Mouse (Mus musculus): ENCODE measurements around the gene 4933428M09Rik. TPM values are rescaled to one million over a fixed set of nuclear protein-coding genes. Genes with fewer than 3 reads are reported as not detected.
A peak's percentile ranks its signal among the peaks of the same experiment; 100 is the strongest.
"Not testable (repeated sequence)": the region's sequence is repeated elsewhere in the genome, so short reads cannot be mapped to it uniquely, and the experiment has no call there.

Gene 4933428M09Rik
- polyA plus RNA-seq (2012; ENCODE audit: insufficient read depth, insufficient read length, missing spikeins) = not detected in 2 replicates

DNA sequence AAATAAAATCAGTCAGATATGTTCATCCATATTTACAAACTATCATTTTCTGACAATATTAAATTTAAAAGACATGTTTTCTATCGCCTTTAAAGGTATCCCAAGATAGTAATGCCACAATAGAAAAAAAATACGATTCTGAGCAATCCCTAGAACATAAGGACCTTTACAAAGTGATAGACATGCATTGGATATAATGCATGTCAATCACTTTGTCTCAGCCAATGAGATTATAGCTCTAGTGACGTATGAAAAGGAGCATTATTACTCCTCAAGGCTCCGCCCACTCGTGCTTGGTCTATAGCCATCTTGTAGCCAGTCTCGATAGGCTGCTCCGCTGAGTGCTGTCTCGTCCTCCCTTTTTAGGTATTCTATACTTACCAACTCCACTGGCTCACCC lies at the start of gene 4933428M09Rik:
Gene 4933428M09Rik (plus strand): TSS at position 301 of the 400 bp plus-strand sequence.
- no peak within 1 kb of the TSS for H3K27ac ChIP-seq (replicated peaks; ENCODE audit: low read depth, low read length)
- no peak within 1 kb of the TSS for H3K4me3 ChIP-seq (ENCODE audit: insufficient read depth, low read depth, low read length)
- no peaks in the 10 kb centered on the region for H3K4me1 ChIP-seq (ENCODE audit: control insufficient read depth, insufficient read depth, insufficient read length, low read length)

- Histone ChIP-seq H3K27ac (replicated peaks; ENCODE audit: low read depth, low read length) (no peak overlapping the region), H3K4me1 (ENCODE audit: control insufficient read depth, insufficient read depth, insufficient read length, low read length) (no peaks in the 10 kb centered on the region), H3K4me3 (ENCODE audit: insufficient read depth, low read depth, low read length) (no peak overlapping the region)
These were observed 45.0 kb upstream of the 4933428M09Rik start for GRCm38 (mm10) chrX:139134031-139134430.

GRCm38 (mm10) chrX:139191506-139191905 lies 12.5 kb downstream of the 4933428M09Rik start:
- H3K4me1 ChIP-seq (ENCODE audit: control insufficient read depth, insufficient read depth, insufficient read length, low read length); H3K27ac ChIP-seq (replicated peaks; ENCODE audit: low read depth, low read length); H3K4me3 ChIP-seq (ENCODE audit: insufficient read depth, low read depth, low read length): not testable (repeated sequence)

- H3K4me3 ChIP-seq (ENCODE audit: insufficient read depth, low read depth, low read length) = no peak overlapping the region
- H3K27ac ChIP-seq (replicated peaks; ENCODE audit: low read depth, low read length) = no peak overlapping the region
These were observed 15.7 kb downstream of the 4933428M09Rik start for GRCm38 (mm10) chrX:139194572-139195279.

DNA sequence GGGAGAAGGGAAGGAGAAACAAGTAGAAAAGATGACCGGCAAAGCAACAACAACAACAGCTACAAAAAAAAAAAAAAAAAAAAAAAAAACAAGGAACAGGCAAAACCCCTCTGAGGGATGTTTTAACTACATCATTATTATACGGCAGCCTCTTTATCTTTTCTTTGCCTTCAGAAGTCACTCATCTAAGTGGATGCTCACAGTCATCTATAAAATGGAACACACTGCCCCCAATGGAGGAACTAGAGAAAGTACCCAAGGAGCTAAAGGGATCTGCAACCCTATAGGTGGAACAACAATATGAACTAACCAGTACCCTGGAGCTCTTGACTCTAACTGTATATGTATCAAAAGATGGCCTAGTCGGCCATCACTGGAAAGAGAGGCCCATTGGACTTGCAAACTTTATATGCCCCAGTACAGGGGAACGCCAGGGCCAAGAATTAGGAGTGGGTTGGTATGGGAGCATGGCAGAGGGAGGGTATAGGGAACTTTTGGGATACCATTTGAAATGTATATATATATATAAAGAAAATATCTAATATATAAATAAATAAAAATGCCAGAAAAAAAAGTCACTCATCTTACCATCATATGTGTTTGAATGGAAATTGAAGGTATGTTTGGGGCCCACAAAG lies 30.3 kb downstream of the 4933428M09Rik start:
- not testable (repeated sequence) for H3K4me1 ChIP-seq (ENCODE audit: control insufficient read depth, insufficient read depth, insufficient read length, low read length); H3K27ac ChIP-seq (replicated peaks; ENCODE audit: low read depth, low read length); H3K4me3 ChIP-seq (ENCODE audit: insufficient read depth, low read depth, low read length)

More at GRCm38 (mm10) chrX:139194572-139195279, 15.7 kb downstream of the 4933428M09Rik start:
- H3K4me1 ChIP-seq (ENCODE audit: control insufficient read depth, insufficient read depth, insufficient read length, low read length) = no peaks in the 10 kb centered on the region

GRCm38 (mm10) chrX:139209829-139210225 lies 30.8 kb downstream of the 4933428M09Rik start, which contains the start of gene Mum1l1:
Gene Mum1l1 (plus strand): TSS chrX:139210042.
- no peak within 1 kb of the TSS for H3K27ac ChIP-seq (replicated peaks; ENCODE audit: low read depth, low read length)
- no peaks in the 10 kb centered on the region for H3K4me1 ChIP-seq (ENCODE audit: control insufficient read depth, insufficient read depth, insufficient read length, low read length)

GRCm38 (mm10) chrX:139214765-139215164 lies 35.7 kb downstream of the 4933428M09Rik start:
- Histone ChIP-seq H3K4me3 (ENCODE audit: insufficient read depth, low read depth, low read length) (no peak overlapping the region), H3K27ac (replicated peaks; ENCODE audit: low read depth, low read length) (no peak overlapping the region), H3K4me1 (ENCODE audit: control insufficient read depth, insufficient read depth, insufficient read length, low read length) (no peaks in the 10 kb centered on the region)

More at GRCm38 (mm10) chrX:139209829-139210225, 30.8 kb downstream of the 4933428M09Rik start, which contains the start of gene Mum1l1:
- peak within 1 kb of the TSS; percentile 62 for H3K4me3 ChIP-seq (ENCODE audit: insufficient read depth, low read depth, low read length)

- no peak overlapping the region for H3K4me3 ChIP-seq (ENCODE audit: insufficient read depth, low read depth, low read length)
- no peak overlapping the region for H3K27ac ChIP-seq (replicated peaks; ENCODE audit: low read depth, low read length)
- H3K4me1 ChIP-seq (ENCODE audit: control insufficient read depth, insufficient read depth, insufficient read length, low read length) = no peaks in the 10 kb centered on the region
These were observed 37.4 kb downstream of the 4933428M09Rik start for GRCm38 (mm10) chrX:139216409-139216808.

GRCm38 (mm10) chrX:139216991-139217593 lies 38.1 kb downstream of the 4933428M09Rik start:
- Histone ChIP-seq H3K4me3 (ENCODE audit: insufficient read depth, low read depth, low read length) (peak overlapping the region; percentile 52), H3K27ac (replicated peaks; ENCODE audit: low read depth, low read length) (no peak overlapping the region), H3K4me1 (ENCODE audit: control insufficient read depth, insufficient read depth, insufficient read length, low read length) (no peaks in the 10 kb centered on the region)

- no peaks in the 10 kb centered on the region for H3K4me1 ChIP-seq (ENCODE audit: control insufficient read depth, insufficient read depth, insufficient read length, low read length)
- peak overlapping the region; percentile 52; the same call in 1 of the 2 replicates for H3K4me3 ChIP-seq (ENCODE audit: insufficient read depth, low read depth, low read length)
- H3K27ac ChIP-seq (replicated peaks; ENCODE audit: low read depth, low read length) = no peak overlapping the region
These were observed 38.7 kb downstream of the 4933428M09Rik start for GRCm38 (mm10) chrX:139217776-139218175.

DNA sequence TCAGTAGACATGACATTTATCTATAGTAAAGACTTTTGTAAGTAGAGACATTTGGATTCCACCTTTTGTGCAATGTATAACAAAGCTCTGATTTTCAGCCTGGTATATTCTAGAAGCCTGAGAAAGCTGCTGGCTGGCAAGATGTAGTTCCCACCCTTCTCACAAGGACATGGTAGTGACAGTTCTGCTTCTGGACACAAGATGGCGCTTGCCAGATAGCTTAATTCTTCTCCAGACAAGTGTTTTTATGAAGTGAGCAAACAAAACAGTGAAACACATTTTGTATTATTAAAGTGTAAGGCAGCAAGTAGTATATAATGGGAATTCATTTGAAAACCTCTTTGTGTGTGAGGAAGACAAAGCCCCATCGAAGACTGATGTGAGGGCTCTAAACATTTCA lies 40.0 kb downstream of the 4933428M09Rik start:
- Histone ChIP-seq H3K4me3 (ENCODE audit: insufficient read depth, low read depth, low read length) (no peak overlapping the region), H3K4me1 (ENCODE audit: control insufficient read depth, insufficient read depth, insufficient read length, low read length) (no peaks in the 10 kb centered on the region), H3K27ac (replicated peaks; ENCODE audit: low read depth, low read length) (no peak overlapping the region)

GRCm38 (mm10) chrX:139220830-139221229 lies 41.8 kb downstream of the 4933428M09Rik start:
- Histone ChIP-seq H3K4me3 (ENCODE audit: insufficient read depth, low read depth, low read length) (no peak overlapping the region), H3K4me1 (ENCODE audit: control insufficient read depth, insufficient read depth, insufficient read length, low read length) (no peaks in the 10 kb centered on the region), H3K27ac (replicated peaks; ENCODE audit: low read depth, low read length) (no peak overlapping the region)

- H3K4me1 ChIP-seq (ENCODE audit: control insufficient read depth, insufficient read depth, insufficient read length, low read length) = no peaks in the 10 kb centered on the region
- no peak overlapping the region for H3K4me3 ChIP-seq (ENCODE audit: insufficient read depth, low read depth, low read length)
- H3K27ac ChIP-seq (replicated peaks; ENCODE audit: low read depth, low read length) = no peak overlapping the region
These were observed 42.9 kb downstream of the 4933428M09Rik start for GRCm38 (mm10) chrX:139221893-139222292.
